Mouse (Mus musculus): ENCODE measurements at regions not wholly inside any gene's neighbourhood (a gene's known extent, or its start where the extent isn't known, plus 50 kb on each side); places are given as distances from the start of the nearest gene placed in this dataset.

GRCm38 (mm10) chr4:53239856-53240255 is 80.2 kb upstream of the Abca1 start (continued):
- TF ChIP-seq E2F4 (IDR thresholded peaks at IDR 0.05; ENCODE audit: borderline replicate concordance, low read depth, low read length) (no peak), ZC3H11A (IDR thresholded peaks at IDR 0.05; ENCODE audit: low read depth, low read length) (no peak; the same call in 1 of the 2 replicates), CTCF (IDR thresholded peaks at IDR 0.05 in 2 of 3, conservative IDR thresholded peaks at IDR 0.05 in 1 of 3; ENCODE audit: control insufficient read depth in 1 of 3, insufficient read depth in 1 of 3, low read depth in 2 of 3, low read length in 3 of 3, poor library complexity in 1 of 3, severe bottlenecking in 1 of 3) (no peak), JUND (IDR thresholded peaks at IDR 0.05; ENCODE audit: low read depth, low read length) (no peak)

GRCm38 (mm10) chr4:53238314-53239259 is 78.9 kb upstream of the Abca1 start:
- Histone ChIP-seq H3K27me3 (ENCODE audit: control insufficient read depth in 1 of 2, insufficient read depth in 2 of 2, low read length in 2 of 2) (no peaks in the 10 kb centered on the region), H3K4me3 (ENCODE audit: control insufficient read depth in 1 of 2, insufficient read depth in 1 of 2, low read depth in 2 of 2, low read length in 2 of 2) (no peak overlapping the region), H3K36me3 (ENCODE audit: control insufficient read depth in 1 of 2, insufficient read depth in 2 of 2, low read length in 2 of 2) (peaks cover 0 to 22% of the 10 kb centered on the region in 2 experiments; a peak in 2 of 4 replicates), H3K9me3 (replicated peaks; ENCODE audit: insufficient read depth, low read length) (no peaks in the 10 kb centered on the region), H3K79me2 (ENCODE audit: control insufficient read depth, insufficient read depth, low read length, poor library complexity) (no peaks in the 10 kb centered on the region), H3K27ac (ENCODE audit: control insufficient read depth, low read depth, low read length) (peak overlapping the region; percentile 78), H3K9ac (ENCODE audit: control insufficient read depth, low read depth, low read length, poor library complexity, severe bottlenecking) (peak overlapping the region; percentile 28; the same call in 1 of the 2 replicates), H3K4me1 (ENCODE audit: control insufficient read depth in 1 of 2, insufficient read depth in 2 of 2, low read length in 2 of 2) (peaks cover 11 to 23% of the 10 kb centered on the region in 2 experiments)
- peak; percentile 91 for DNase-seq (ENCODE audit: low read depth, low spot score)
- peak; percentile 69 for TF ChIP-seq MAX (IDR thresholded peaks at IDR 0.05; ENCODE audit: low read length)
- TF ChIP-seq SIN3A (IDR thresholded peaks at IDR 0.05; ENCODE audit: low read length) = peak; percentile 85
- TF ChIP-seq NRF1 (IDR thresholded peaks at IDR 0.05; ENCODE audit: insufficient read depth, low read depth, low read length, poor library complexity, severe bottlenecking) = 0 out of 2 replicates have a peak, but pooled peaks have one; percentile 8
- TF ChIP-seq POLR2A (IDR thresholded peaks at IDR 0.05; ENCODE audit: control insufficient read depth in 1 of 2, insufficient read depth in 1 of 2, low read depth in 1 of 2, low read length in 2 of 2, poor library complexity in 1 of 2) = peak in 1 of 2 experiments; percentile 43; a peak in 1 of 4 replicates
- TF ChIP-seq MYB (IDR thresholded peaks at IDR 0.05; ENCODE audit: low read depth, low read length) = 0 out of 2 replicates have a peak, but pooled peaks have one; percentile 17
- TF ChIP-seq E2F4 (IDR thresholded peaks at IDR 0.05; ENCODE audit: borderline replicate concordance, low read depth, low read length) = no peak
- TF ChIP-seq BHLHE40 (IDR thresholded peaks at IDR 0.05; ENCODE audit: borderline replicate concordance, low read depth, low read length) = 0 out of 2 replicates have a peak, but pooled peaks have one; percentile 34
- peak; percentile 40; the same call in 1 of the 2 replicates for TF ChIP-seq NELFE (IDR thresholded peaks at IDR 0.05; ENCODE audit: low read depth, low read length)
- TF ChIP-seq GABPA (IDR thresholded peaks at IDR 0.05; ENCODE audit: low read depth, low read length) = peak; percentile 74
- no peak for TF ChIP-seq USF2 (IDR thresholded peaks at IDR 0.05; ENCODE audit: borderline replicate concordance in 1 of 2, insufficient read depth in 1 of 2, low read depth in 1 of 2, low read length in 2 of 2)
- TF ChIP-seq MYC (IDR thresholded peaks at IDR 0.05; ENCODE audit: low read depth, low read length) = no peak
- peak; percentile 46; the same call in 1 of the 2 replicates for TF ChIP-seq MXI1 (IDR thresholded peaks at IDR 0.05; ENCODE audit: low read depth, low read length)
- peak; percentile 98 for TF ChIP-seq MAFK (IDR thresholded peaks at IDR 0.05; ENCODE audit: borderline replicate concordance, low read depth, low read length)
- peak; percentile 97 for TF ChIP-seq ETS1 (IDR thresholded peaks at IDR 0.05; ENCODE audit: low read depth, low read length)
- peak; percentile 1; the same call in 1 of the 2 replicates for TF ChIP-seq ZC3H11A (IDR thresholded peaks at IDR 0.05; ENCODE audit: low read depth, low read length)
- no peak for TF ChIP-seq SMC3 (IDR thresholded peaks at IDR 0.05; ENCODE audit: low read depth, low read length)
- peak; percentile 55 for TF ChIP-seq ZKSCAN1 (IDR thresholded peaks at IDR 0.05; ENCODE audit: low read depth, low read length)
- TF ChIP-seq TAL1 (IDR thresholded peaks at IDR 0.05; ENCODE audit: low read length) = no peak
- no peak for TF ChIP-seq UBTF (IDR thresholded peaks at IDR 0.05; ENCODE audit: borderline replicate concordance, insufficient read depth, low read depth, low read length)
- TF ChIP-seq EP300 (IDR thresholded peaks at IDR 0.05; ENCODE audit: low read depth in 1 of 2, low read length in 2 of 2) = peak; percentile 76 to 77
- TF ChIP-seq TBP (IDR thresholded peaks at IDR 0.05; ENCODE audit: low read depth, low read length) = peak; percentile 57
- 0 out of 2 replicates have a peak, but pooled peaks have one; percentile 11 for TF ChIP-seq GATA1 (IDR thresholded peaks at IDR 0.05; ENCODE audit: low read depth, low read length)
- TF ChIP-seq TCF12 (IDR thresholded peaks at IDR 0.05; ENCODE audit: low read depth, low read length) = peak; percentile 60
- 0 out of 2 replicates have a peak, but pooled peaks have one; percentile 46 for TF ChIP-seq MAZ (IDR thresholded peaks at IDR 0.05; ENCODE audit: low read depth, low read length)
- peak; percentile 76 for TF ChIP-seq RCOR1 (IDR thresholded peaks at IDR 0.05; ENCODE audit: low read depth, low read length)
- TF ChIP-seq POLR2AphosphoS5 (IDR thresholded peaks at IDR 0.05; ENCODE audit: borderline replicate concordance, low read depth, low read length) = no peak
- peak; percentile 51; the same call in 1 of the 2 replicates for TF ChIP-seq HCFC1 (IDR thresholded peaks at IDR 0.05; ENCODE audit: low read depth, low read length)
- TF ChIP-seq ELF1 (IDR thresholded peaks at IDR 0.05; ENCODE audit: low read depth, low read length) = peak; percentile 57; the same call in 1 of the 2 replicates
